Mouse (Mus musculus) fat pad, adult 2 months (tissue): ENCODE measurements around the gene Ccl12.

ENCODE experiments used
- DNase-seq: peaks from one replicate; pipeline ENCODE4 v3.0.0-alpha.2; 2011; ENCODE audit warnings: low read depth, low spot score; ENCODE audit errors: extremely low read depth

Ccl12 gene

DNA sequence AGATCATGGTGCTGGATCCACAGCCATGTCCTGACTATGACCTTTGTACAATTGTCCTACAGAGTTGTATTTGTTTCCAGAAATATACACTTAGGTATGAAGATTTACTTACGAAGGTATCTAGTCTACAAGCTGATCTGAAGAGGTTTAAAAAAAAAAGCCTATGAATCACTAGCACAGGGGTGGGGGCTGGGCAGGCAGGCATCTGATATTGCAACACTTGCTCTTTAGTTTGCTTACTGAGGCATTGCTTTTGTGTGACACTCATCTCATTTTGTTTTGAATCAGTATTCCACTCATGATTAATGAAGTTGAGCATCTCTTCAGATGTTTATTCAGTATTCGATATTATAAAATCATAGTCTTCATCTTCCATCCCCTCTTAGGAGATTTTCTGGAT is 34.6 kb downstream of the Ccl12 start:
- no peak for DNase-seq

DNA sequence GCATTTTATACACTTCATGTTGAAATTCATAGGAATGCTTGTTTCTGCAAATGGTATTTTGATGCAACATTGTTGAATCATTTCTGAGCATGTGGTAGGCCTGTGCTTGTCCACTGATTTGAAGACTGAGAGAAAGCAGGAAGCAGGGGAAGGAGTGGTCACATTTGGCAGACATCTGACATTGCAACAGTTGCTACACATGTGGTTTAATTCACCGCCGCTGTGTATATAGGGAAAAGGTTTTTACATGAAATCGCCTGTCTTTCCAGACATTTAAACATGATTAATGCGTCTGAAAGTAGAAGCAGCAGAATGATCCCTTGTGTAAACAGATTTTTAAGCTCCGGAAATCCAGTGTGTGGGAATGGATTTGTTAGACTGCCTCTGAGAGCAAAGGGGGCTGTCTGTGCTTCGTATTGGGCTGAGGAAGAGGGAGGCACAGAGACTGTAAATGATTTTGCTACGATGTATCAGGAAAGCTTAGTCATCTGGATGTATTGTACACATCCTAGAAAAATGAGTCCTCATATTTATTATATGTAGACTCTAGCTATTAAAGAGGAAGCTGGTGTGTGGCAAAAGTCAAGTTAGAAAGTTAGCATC is 37.9 kb downstream of the Ccl12 start:
- DNase-seq = peak; percentile 13
